Mouse (Mus musculus): ENCODE results near the gene Uqcrh. TPM values are rescaled to one million over a fixed set of nuclear protein-coding genes. Genes with fewer than 3 reads are reported as not detected.
A peak's percentile ranks its signal among the peaks of the same experiment; 100 is the strongest.

Gene Uqcrh
- polyA plus RNA-seq, 1 experiment, result 551 TPM

- Histone ChIP-seq H3K4me3 (replicated peaks; ENCODE audit: control insufficient read depth, low read depth, low read length) (peak overlapping the region; percentile 68), H3K4me1 (ENCODE audit: control insufficient read depth, insufficient read depth, low read length) (no peaks in the 10 kb centered on the region; the same call in 1 of the 2 replicates), H3K27ac (ENCODE audit: control insufficient read depth, insufficient read depth, low read depth, low read length, poor library complexity) (peak overlapping the region; percentile 48; the same call in 1 of the 2 replicates)
- TF ChIP-seq CTCF (IDR thresholded peaks at IDR 0.05; ENCODE audit: control insufficient read depth, insufficient read depth, low read length) (no peak), POLR2A (IDR thresholded peaks at IDR 0.05; ENCODE audit: borderline replicate concordance, control insufficient read depth, low read depth, low read length) (no peak)
- under 1% methylated on average over 60 of the region's 60 CpGs for WGBS
Measured at GRCm38 (mm10) chr4:116017300-116017901, 57.5 kb downstream of the Uqcrh start.

Other genes with a start within 250 kb of the Uqcrh start
- 14.9 and 26.1 TPM in 2 replicates for gene Mob3c, start 247.0 kb downstream of the Uqcrh start, polyA plus RNA-seq (2011; ENCODE audit: insufficient read depth, insufficient read length, low replicate concordance, missing spikeins)
- gene Mknk1, start 235.9 kb downstream of the Uqcrh start, polyA plus RNA-seq (2011; ENCODE audit: insufficient read depth, insufficient read length, low replicate concordance, missing spikeins), result 23.7 and 48.7 TPM in 2 replicates
- gene Kncn, start 190.7 kb downstream of the Uqcrh start, polyA plus RNA-seq (2011; ENCODE audit: insufficient read depth, insufficient read length, low replicate concordance, missing spikeins), result 1.2 TPM in 1 of 2 replicates, not detected in the other
- not detected in 2 replicates for gene 6430628N08Rik, start 184.4 kb downstream of the Uqcrh start, polyA plus RNA-seq (2011; ENCODE audit: insufficient read depth, insufficient read length, low replicate concordance, missing spikeins)
- gene Dmbx1, start 135.1 kb downstream of the Uqcrh start, polyA plus RNA-seq (2011; ENCODE audit: insufficient read depth, insufficient read length, low replicate concordance, missing spikeins), result not detected in 2 replicates
- 1.3 and 5.1 TPM in 2 replicates for gene Faah, start 57.1 kb downstream of the Uqcrh start, polyA plus RNA-seq (2011; ENCODE audit: insufficient read depth, insufficient read length, low replicate concordance, missing spikeins)
- gene Nsun4, start 21.2 kb downstream of the Uqcrh start, polyA plus RNA-seq (2011; ENCODE audit: insufficient read depth, insufficient read length, low replicate concordance, missing spikeins), result 5.8 and 13.0 TPM in 2 replicates
- gene Lrrc41, start 198 bp upstream of the Uqcrh start, polyA plus RNA-seq (2011; ENCODE audit: insufficient read depth, insufficient read length, low replicate concordance, missing spikeins), result 8.2 and 11.4 TPM in 2 replicates
- 22.4 and 25.9 TPM in 2 replicates for gene Rad54l, start 48.6 kb upstream of the Uqcrh start, polyA plus RNA-seq (2011; ENCODE audit: insufficient read depth, insufficient read length, low replicate concordance, missing spikeins)
- 6.8 and 14.5 TPM in 2 replicates for gene Pomgnt1, start 48.8 kb upstream of the Uqcrh start, polyA plus RNA-seq (2011; ENCODE audit: insufficient read depth, insufficient read length, low replicate concordance, missing spikeins)
- 0.35 TPM in 1 of 2 replicates, not detected in the other for gene Lurap1, start 76.3 kb upstream of the Uqcrh start, polyA plus RNA-seq (2011; ENCODE audit: insufficient read depth, insufficient read length, low replicate concordance, missing spikeins)
- not detected in 2 replicates for gene Tspan1, start 92.5 kb upstream of the Uqcrh start, polyA plus RNA-seq (2011; ENCODE audit: insufficient read depth, insufficient read length, low replicate concordance, missing spikeins)
- not detected in 2 replicates for gene 1700042G07Rik, start 98.3 kb upstream of the Uqcrh start, polyA plus RNA-seq (2011; ENCODE audit: insufficient read depth, insufficient read length, low replicate concordance, missing spikeins)
- not detected in 2 replicates for gene Gm49337, start 98.3 kb upstream of the Uqcrh start, polyA plus RNA-seq (2011; ENCODE audit: insufficient read depth, insufficient read length, low replicate concordance, missing spikeins)
- 0.56 and 0.95 TPM in 2 replicates for gene Pik3r3, start 146.5 kb upstream of the Uqcrh start, polyA plus RNA-seq (2011; ENCODE audit: insufficient read depth, insufficient read length, low replicate concordance, missing spikeins)

All from bone marrow, adult 2 months (tissue).